Mouse (Mus musculus): Measurements from ENCODE around the gene Hspb2. TPM values are rescaled to one million over a fixed set of nuclear protein-coding genes. Genes with fewer than 3 reads are reported as not detected.

Hspb2 gene
- polyA plus RNA-seq, 1 experiment from 2014 or later = 61.2 TPM

GRCm38 (mm10) chr9:50704907-50705306 lies 47.2 kb downstream of the Hspb2 start:
- WGBS = 72% methylated on average over 6 of the region's 6 CpGs
- no peak overlapping the region for H3K4me2 ChIP-seq (replicated peaks)
- H3K4me3 ChIP-seq (replicated peaks) = no peak overlapping the region
- no peaks in the 10 kb centered on the region; the same call in 1 of the 2 replicates for H3K36me3 ChIP-seq
- H3K27ac ChIP-seq (replicated peaks) = no peak overlapping the region
- H3K9me3 ChIP-seq (replicated peaks) = no peaks in the 10 kb centered on the region
- no peaks in the 10 kb centered on the region for H3K4me1 ChIP-seq
- no peak overlapping the region for H3K9ac ChIP-seq
- no peak for ATAC-seq (ENCODE audit: insufficient number of reproducible peaks, low FRiP score, low TSS enrichment, low read depth)
- peaks cover under 1% of the 10 kb centered on the region; the same call in 1 of the 2 replicates for H3K27me3 ChIP-seq

Other genes starting within 250 kb of the Hspb2 start
- gene Pts, start 223.6 kb downstream of the Hspb2 start, polyA plus RNA-seq (2015; fragmentation: Nextera tagmentation; extraction: Ambion mirVana) = 68.0 and 75.7 TPM in 2 replicates
- gene Il18, start 197.5 kb downstream of the Hspb2 start, polyA plus RNA-seq (2015; fragmentation: Nextera tagmentation; extraction: Ambion mirVana) = 6.5 and 7.9 TPM in 2 replicates
- gene Bco2, start 197.2 kb downstream of the Hspb2 start, polyA plus RNA-seq (2015; fragmentation: Nextera tagmentation; extraction: Ambion mirVana) = 0.08 and 0.52 TPM in 2 replicates
- not detected in 2 replicates for gene Tex12, start 191.0 kb downstream of the Hspb2 start, polyA plus RNA-seq (2015; fragmentation: Nextera tagmentation; extraction: Ambion mirVana)
- gene Sdhd, start 148.5 kb downstream of the Hspb2 start, polyA plus RNA-seq (2015; fragmentation: Nextera tagmentation; extraction: Ambion mirVana) = 249 TPM in 2 replicates
- 208 and 217 TPM in 2 replicates for gene Timm8b, start 148.4 kb downstream of the Hspb2 start, polyA plus RNA-seq (2015; fragmentation: Nextera tagmentation; extraction: Ambion mirVana)
- 8.8 and 12.8 TPM in 2 replicates for gene Pih1d2, start 135.0 kb downstream of the Hspb2 start, polyA plus RNA-seq (2015; fragmentation: Nextera tagmentation; extraction: Ambion mirVana)
- gene Nkapd1, start 134.9 kb downstream of the Hspb2 start, polyA plus RNA-seq (2015; fragmentation: Nextera tagmentation; extraction: Ambion mirVana) = 23.1 and 25.2 TPM in 2 replicates
- 50.1 and 51.3 TPM in 2 replicates for gene Dlat, start 92.6 kb downstream of the Hspb2 start, polyA plus RNA-seq (2015; fragmentation: Nextera tagmentation; extraction: Ambion mirVana)
- 13.7 and 17.2 TPM in 2 replicates for gene Dixdc1, start 12.8 kb downstream of the Hspb2 start, polyA plus RNA-seq (2015; fragmentation: Nextera tagmentation; extraction: Ambion mirVana)
- gene 2310030G06Rik, start 5.8 kb downstream of the Hspb2 start, polyA plus RNA-seq (2015; fragmentation: Nextera tagmentation; extraction: Ambion mirVana) = 9.5 TPM in 2 replicates
- 139 and 178 TPM in 2 replicates for gene Cryab, start 1.0 kb downstream of the Hspb2 start, polyA plus RNA-seq (2015; fragmentation: Nextera tagmentation; extraction: Ambion mirVana)
- gene Fdxacb1, start 15.9 kb upstream of the Hspb2 start, polyA plus RNA-seq (2015; fragmentation: Nextera tagmentation; extraction: Ambion mirVana) = 10.8 and 11.3 TPM in 2 replicates
- gene Alg9, start 22.7 kb upstream of the Hspb2 start, polyA plus RNA-seq (2015; fragmentation: Nextera tagmentation; extraction: Ambion mirVana) = 33.9 and 35.2 TPM in 2 replicates
- 39.9 and 51.9 TPM in 2 replicates for gene 1110032A03Rik, start 23.2 kb upstream of the Hspb2 start, polyA plus RNA-seq (2015; fragmentation: Nextera tagmentation; extraction: Ambion mirVana)
- gene Ppp2r1b, start 92.9 kb upstream of the Hspb2 start, polyA plus RNA-seq (2015; fragmentation: Nextera tagmentation; extraction: Ambion mirVana) = 54.3 and 58.9 TPM in 2 replicates

Measured in embryonic facial prominence, embryonic 15.5 days (tissue).